Mouse (Mus musculus) cerebellum, postnatal 25 days (tissue): ENCODE measurements around the gene Gng7.

Experiments used
- DNase-seq, 2 experiments: peaks; one replicate each; pipeline ENCODE4 v3.0.0; 2021; ENCODE audit warnings: mixed read lengths in 2 of 2

Gng7 gene

GRCm38 (mm10) chr10:80963031-80963975 lies 51.4 kb downstream of the Gng7 start:
- peak in 1 of 2 experiments; percentile 44 for DNase-seq

- no peak for DNase-seq
Observed at GRCm38 (mm10) chr10:80962585-80962984, 52.2 kb downstream of the Gng7 start.

GRCm38 (mm10) chr10:80962051-80962472 lies 52.7 kb downstream of the Gng7 start:
- no peak for DNase-seq

- DNase-seq, result no peak
Observed at GRCm38 (mm10) chr10:80960551-80961508, 53.9 kb downstream of the Gng7 start.

GRCm38 (mm10) chr10:80958979-80959637 lies 55.6 kb downstream of the Gng7 start:
- DNase-seq, result no peak

GRCm38 (mm10) chr10:80957791-80958190 lies 57.0 kb downstream of the Gng7 start:
- DNase-seq, result no peak

GRCm38 (mm10) chr10:80956901-80957300 lies 57.8 kb downstream of the Gng7 start:
- DNase-seq, result no peak

- no peak for DNase-seq
Observed at GRCm38 (mm10) chr10:80956385-80956784, 58.4 kb downstream of the Gng7 start.

GRCm38 (mm10) chr10:80955536-80955935 lies 59.2 kb downstream of the Gng7 start:
- peak; percentile 79 to 85 for DNase-seq

- DNase-seq, result peak; percentile 45 to 55
Observed at GRCm38 (mm10) chr10:80954843-80955242, 59.9 kb downstream of the Gng7 start.

GRCm38 (mm10) chr10:80954415-80954814 lies 60.3 kb downstream of the Gng7 start:
- no peak for DNase-seq

GRCm38 (mm10) chr10:80952449-80952848 lies 62.3 kb downstream of the Gng7 start:
- no peak for DNase-seq

- no peak for DNase-seq
Observed at GRCm38 (mm10) chr10:80951761-80952390, 62.9 kb downstream of the Gng7 start.

- no peak for DNase-seq
Observed at GRCm38 (mm10) chr10:80950314-80950713, 64.4 kb downstream of the Gng7 start.

GRCm38 (mm10) chr10:80949081-80949480 lies 65.7 kb downstream of the Gng7 start:
- no peak for DNase-seq

- no peak for DNase-seq
Observed at GRCm38 (mm10) chr10:80948570-80948969, 66.2 kb downstream of the Gng7 start.

- DNase-seq, result peak; percentile 43 to 66
Observed at GRCm38 (mm10) chr10:80947802-80948201, 66.9 kb downstream of the Gng7 start.

GRCm38 (mm10) chr10:80946684-80947437 lies 67.9 kb downstream of the Gng7 start:
- no peak for DNase-seq

- no peak for DNase-seq
Observed at GRCm38 (mm10) chr10:80944231-80944630, 70.5 kb downstream of the Gng7 start.

- DNase-seq, result no peak
Observed at GRCm38 (mm10) chr10:80943701-80944100, 71.0 kb downstream of the Gng7 start.

- DNase-seq, result no peak
Observed at GRCm38 (mm10) chr10:80942919-80943318, 71.8 kb downstream of the Gng7 start.

- no peak for DNase-seq
Observed at GRCm38 (mm10) chr10:80940988-80941347, 73.8 kb downstream of the Gng7 start.
